Mouse (Mus musculus): ENCODE results near the gene Cfap58. TPM values are rescaled to one million over a fixed set of nuclear protein-coding genes. Genes with fewer than 3 reads are reported as not detected.

The Cfap58 gene
- total RNA-seq, 2 experiments from 2014 or later, result not detected

DNA sequence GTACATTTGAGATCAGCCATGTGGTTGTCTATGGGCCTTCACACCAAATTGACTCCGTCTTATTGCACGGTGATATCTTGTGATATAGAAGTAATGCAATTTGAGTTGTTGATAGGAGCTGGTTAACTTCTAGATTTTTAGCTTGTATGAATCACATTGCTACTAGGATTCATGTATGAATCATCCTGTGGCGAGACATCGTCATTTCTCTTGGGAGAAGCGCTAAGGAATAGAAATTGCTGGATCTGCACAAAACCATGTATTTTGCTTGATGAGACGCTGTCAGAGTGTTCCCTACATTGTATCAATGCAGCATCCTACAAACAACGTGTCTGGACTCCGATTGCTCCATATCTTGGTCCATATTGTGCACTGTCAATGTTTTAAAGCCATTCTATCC, 102.1 kb downstream of the Cfap58 start:
- no peak for ATAC-seq (replicated peaks; ENCODE audit: poor library complexity, severe bottlenecking)

DNA sequence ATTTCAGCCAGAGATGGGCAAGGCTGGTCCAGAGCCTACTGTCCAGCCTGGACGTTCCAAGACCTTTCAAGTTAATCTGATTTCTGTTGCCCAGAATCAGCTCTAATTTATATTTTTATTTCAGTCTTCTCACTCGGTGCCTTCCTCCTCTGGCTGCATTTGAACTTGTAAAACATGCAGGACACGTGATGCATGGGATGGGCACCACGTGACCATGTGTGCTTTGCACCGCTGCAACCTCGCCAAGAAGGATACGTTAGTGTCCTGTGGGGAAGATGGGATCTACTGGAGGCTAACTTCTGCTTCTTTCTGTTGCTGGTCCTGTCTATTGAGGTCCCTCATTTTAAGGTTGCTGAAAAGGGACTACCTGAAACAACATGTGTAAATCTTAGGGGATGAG, 109.8 kb downstream of the Cfap58 start:
- no peak for ATAC-seq (replicated peaks; ENCODE audit: poor library complexity, severe bottlenecking)

DNA sequence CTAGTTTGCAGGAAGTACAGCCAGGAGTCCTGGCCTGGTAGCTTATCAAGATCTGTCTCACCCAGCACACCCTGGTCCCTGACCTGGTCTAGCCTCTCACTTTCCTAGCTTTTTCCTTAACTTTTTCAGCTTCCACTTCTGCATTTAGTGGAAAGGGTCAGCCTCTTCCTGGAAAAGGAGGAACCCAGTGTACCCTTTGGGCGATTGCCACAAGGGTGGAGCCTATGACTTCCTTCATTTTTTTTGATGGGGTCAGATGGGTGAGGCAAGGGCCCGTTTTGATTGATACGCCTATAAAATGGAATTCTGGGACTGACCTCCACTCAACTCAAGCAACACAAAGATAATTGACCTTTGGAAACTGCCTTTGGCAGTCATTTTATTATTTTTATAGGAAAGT, 111.9 kb downstream of the Cfap58 start:
- no peak for ATAC-seq (replicated peaks; ENCODE audit: poor library complexity, severe bottlenecking)

DNA sequence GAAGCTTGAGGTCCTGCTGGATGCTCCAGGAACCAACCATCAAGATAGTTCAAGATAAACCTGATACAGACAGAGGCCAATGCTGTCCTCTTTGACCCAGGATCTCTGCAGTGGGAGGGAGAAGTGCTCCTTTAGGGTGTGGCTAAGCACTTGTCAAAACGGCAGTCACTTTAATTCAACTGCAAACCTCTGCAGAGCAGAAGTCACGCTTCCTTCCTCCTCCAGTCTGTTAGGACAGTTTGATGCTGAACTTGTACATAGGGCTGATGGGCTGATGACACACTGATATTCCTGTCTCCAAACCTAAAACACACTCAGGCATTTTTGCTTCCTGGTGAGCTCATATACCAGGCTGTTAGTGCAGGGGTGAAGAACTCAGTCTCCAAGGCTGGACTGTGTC, 125.8 kb downstream of the Cfap58 start:
- peak; percentile 58 for ATAC-seq (replicated peaks; ENCODE audit: poor library complexity, severe bottlenecking)

DNA sequence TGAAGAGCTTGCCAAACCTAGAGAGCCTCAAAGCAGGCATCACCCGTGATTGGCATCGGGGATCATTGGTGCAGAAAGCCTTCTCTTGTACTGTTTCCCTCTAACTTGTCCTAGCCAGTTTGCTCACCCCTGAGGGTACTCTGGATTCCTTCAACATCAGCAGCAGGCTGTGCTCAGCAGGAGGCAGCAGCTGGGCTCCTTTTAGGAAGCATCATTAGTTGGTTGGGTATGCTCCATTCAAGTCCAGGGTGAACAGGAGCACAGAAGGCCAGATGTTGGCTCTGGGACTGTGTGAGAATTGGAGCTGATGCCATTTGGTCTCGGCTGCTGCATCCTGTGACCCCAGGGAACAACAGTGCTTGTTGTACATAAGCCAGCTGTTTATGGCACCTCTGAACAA, 142.2 kb downstream of the Cfap58 start:
- ATAC-seq (replicated peaks; ENCODE audit: poor library complexity, severe bottlenecking), result no peak

DNA sequence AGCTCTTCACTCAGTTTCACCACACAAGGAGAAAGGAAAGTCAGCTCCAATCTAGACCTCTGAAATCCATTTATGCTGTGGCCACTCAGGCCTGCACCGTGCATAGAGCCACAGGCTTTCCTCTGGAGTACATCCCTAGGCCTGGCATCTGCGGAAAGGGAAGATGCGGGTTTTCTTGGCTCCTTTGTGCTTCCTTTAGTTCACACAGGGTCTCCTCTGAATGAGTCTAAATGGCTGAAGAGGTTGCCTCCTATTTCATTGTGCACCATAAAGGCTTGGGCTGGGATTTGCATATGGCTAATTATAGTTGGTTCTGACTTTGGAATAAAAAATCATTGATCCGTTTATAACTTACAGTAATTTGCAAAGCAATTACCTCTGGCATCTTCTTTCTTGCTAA, 144.0 kb downstream of the Cfap58 start:
- no peak for ATAC-seq (replicated peaks; ENCODE audit: poor library complexity, severe bottlenecking)

Other genes starting within 250 kb of the Cfap58 start
- gene Col17a1, start 245.6 kb upstream of the Cfap58 start, total RNA-seq (2014; fragmentation: Nextera tagmentation), result not detected in 2 replicates
- 0.22 TPM in 1 of 2 replicates, not detected in the other for gene Col17a1, start 245.6 kb upstream of the Cfap58 start, total RNA-seq (2017)
- 78.1 and 85.9 TPM in 2 replicates for gene Sfr1, start 206.0 kb upstream of the Cfap58 start, total RNA-seq (2014; fragmentation: Nextera tagmentation)
- 149 and 165 TPM in 2 replicates for gene Sfr1, start 206.0 kb upstream of the Cfap58 start, total RNA-seq (2017)
- gene Gsto1, start 82.7 kb upstream of the Cfap58 start, total RNA-seq (2014; fragmentation: Nextera tagmentation), result 317 and 338 TPM in 2 replicates
- gene Gsto1, start 82.7 kb upstream of the Cfap58 start, total RNA-seq (2017), result 215 and 219 TPM in 2 replicates
- not detected in 2 replicates for gene Gsto2, start 72.1 kb upstream of the Cfap58 start, total RNA-seq (2014; fragmentation: Nextera tagmentation)
- gene Gsto2, start 72.1 kb upstream of the Cfap58 start, total RNA-seq (2017), result not detected in 2 replicates
- not detected in 2 replicates for gene Cfap43, start 18.4 kb upstream of the Cfap58 start, total RNA-seq (2014; fragmentation: Nextera tagmentation)
- 0.05 TPM in 1 of 2 replicates, not detected in the other for gene Cfap43, start 18.4 kb upstream of the Cfap58 start, total RNA-seq (2017)
- gene Itprip, start 18.4 kb upstream of the Cfap58 start, total RNA-seq (2014; fragmentation: Nextera tagmentation), result 18.2 and 19.1 TPM in 2 replicates
- gene Itprip, start 18.4 kb upstream of the Cfap58 start, total RNA-seq (2017), result 15.8 and 16.7 TPM in 2 replicates